Mouse (Mus musculus): ENCODE measurements at regions not wholly inside any gene's neighbourhood (a gene's known extent, or its start where the extent isn't known, plus 50 kb on each side); places are given as distances from the start of the nearest gene placed in this dataset.

GRCm38 (mm10) chr15:97620261-97620660, 85.4 kb downstream of the Rpap3 start:
- DNase-seq (ENCODE audit: low read depth, low spot score) = no peak

- no peak for DNase-seq (ENCODE audit: low read depth, low spot score)
Measured at GRCm38 (mm10) chr15:97619764-97620163, 85.9 kb downstream of the Rpap3 start.

- no peak for DNase-seq (ENCODE audit: low read depth, low spot score)
Measured at GRCm38 (mm10) chr15:97612325-97612724, 93.3 kb downstream of the Rpap3 start.

GRCm38 (mm10) chr15:97610767-97611166, 94.9 kb downstream of the Rpap3 start:
- no peak for DNase-seq (ENCODE audit: low read depth, low spot score)

GRCm38 (mm10) chr15:97609496-97609895, 96.1 kb downstream of the Rpap3 start:
- no peak for DNase-seq (ENCODE audit: low read depth, low spot score)

GRCm38 (mm10) chr15:97608651-97609050, 97.0 kb downstream of the Rpap3 start:
- DNase-seq (ENCODE audit: low read depth, low spot score) = no peak

GRCm38 (mm10) chr15:97607617-97608206, 97.9 kb downstream of the Rpap3 start:
- DNase-seq (ENCODE audit: low read depth, low spot score) = no peak

GRCm38 (mm10) chr15:97606630-97607381, 98.8 kb downstream of the Rpap3 start:
- DNase-seq (ENCODE audit: low read depth, low spot score) = peak; percentile 69

- no peak for DNase-seq (ENCODE audit: low read depth, low spot score)
Measured at GRCm38 (mm10) chr15:97606232-97606629, 99.4 kb downstream of the Rpap3 start.

GRCm38 (mm10) chr15:97605791-97606190, 99.8 kb downstream of the Rpap3 start:
- no peak for DNase-seq (ENCODE audit: low read depth, low spot score)

- no peak for DNase-seq (ENCODE audit: low read depth, low spot score)
Measured at GRCm38 (mm10) chr15:97603492-97603891, 102.1 kb downstream of the Rpap3 start.

GRCm38 (mm10) chr15:97598270-97598669, 107.4 kb downstream of the Rpap3 start:
- no peak for DNase-seq (ENCODE audit: low read depth, low spot score)

- no peak for DNase-seq (ENCODE audit: low read depth, low spot score)
Measured at GRCm38 (mm10) chr15:97596514-97597081, 109.0 kb downstream of the Rpap3 start.

GRCm38 (mm10) chr15:97595284-97595796, 110.3 kb downstream of the Rpap3 start:
- DNase-seq (ENCODE audit: low read depth, low spot score) = no peak

- DNase-seq (ENCODE audit: low read depth, low spot score) = no peak
Measured at GRCm38 (mm10) chr15:97593781-97594600, 111.6 kb downstream of the Rpap3 start.

GRCm38 (mm10) chr15:97592786-97593185, 112.8 kb downstream of the Rpap3 start:
- DNase-seq (ENCODE audit: low read depth, low spot score) = no peak

- no peak for DNase-seq (ENCODE audit: low read depth, low spot score)
Measured at GRCm38 (mm10) chr15:97591406-97591805, 114.2 kb downstream of the Rpap3 start.

GRCm38 (mm10) chr15:97590732-97591292, 114.8 kb downstream of the Rpap3 start:
- no peak for DNase-seq (ENCODE audit: low read depth, low spot score)

- DNase-seq (ENCODE audit: low read depth, low spot score) = no peak
Measured at GRCm38 (mm10) chr15:97587571-97588205, 117.9 kb downstream of the Rpap3 start.

- DNase-seq (ENCODE audit: low read depth, low spot score) = peak; percentile 77
Measured at GRCm38 (mm10) chr15:97581724-97582154, 123.9 kb downstream of the Rpap3 start.

- DNase-seq (ENCODE audit: low read depth, low spot score) = no peak
Measured at GRCm38 (mm10) chr15:97580726-97581125, 124.9 kb downstream of the Rpap3 start.
